Mouse (Mus musculus) brain, embryonic 18.5 days (tissue): ENCODE data around the gene Tmem132a.

Experiments used
- DNase-seq: peaks from one replicate; pipeline ENCODE4 v3.0.0-alpha.2; 2012; ENCODE audit warnings: low read depth, low spot score

Tmem132a gene

GRCm38 (mm10) chr19:10869886-10870527 lies at the start of gene Tmem132a:
Tmem132a (minus strand) TSS chr19:10869940.
- no peak for DNase-seq

DNA sequence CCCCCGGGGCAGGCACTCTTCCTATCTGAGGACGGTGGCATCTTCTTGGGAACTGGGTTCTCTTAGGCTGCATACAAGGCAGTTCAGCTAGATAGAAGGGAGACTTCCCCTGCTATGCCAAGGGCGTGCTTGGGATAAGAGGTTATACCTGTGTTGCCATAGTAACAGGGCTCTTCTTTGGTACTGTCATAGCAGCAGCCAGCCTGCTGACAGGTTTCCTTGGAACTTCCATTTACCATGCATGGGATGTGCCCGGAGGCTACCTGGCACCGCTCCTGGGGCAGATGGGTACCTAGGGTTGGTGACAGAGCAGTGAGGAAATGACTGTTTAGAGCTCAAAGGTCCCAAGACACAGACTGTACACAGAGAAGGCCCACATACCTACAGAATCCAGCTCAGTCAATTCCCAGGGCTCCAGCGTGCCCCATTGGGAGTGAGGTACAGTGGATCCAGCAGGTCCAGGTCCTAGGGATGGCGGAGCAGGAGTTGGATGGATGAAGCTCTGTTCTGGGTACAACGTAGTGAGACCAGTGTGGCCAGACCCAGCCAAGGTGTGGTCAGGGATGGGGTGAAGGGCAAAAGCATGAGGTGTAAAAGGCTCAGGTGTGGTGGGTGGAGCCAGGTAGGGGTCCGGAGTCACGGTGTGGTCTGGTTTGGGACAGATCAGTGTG lies 48.7 kb upstream of the Tmem132a start:
- no peak for DNase-seq

DNA sequence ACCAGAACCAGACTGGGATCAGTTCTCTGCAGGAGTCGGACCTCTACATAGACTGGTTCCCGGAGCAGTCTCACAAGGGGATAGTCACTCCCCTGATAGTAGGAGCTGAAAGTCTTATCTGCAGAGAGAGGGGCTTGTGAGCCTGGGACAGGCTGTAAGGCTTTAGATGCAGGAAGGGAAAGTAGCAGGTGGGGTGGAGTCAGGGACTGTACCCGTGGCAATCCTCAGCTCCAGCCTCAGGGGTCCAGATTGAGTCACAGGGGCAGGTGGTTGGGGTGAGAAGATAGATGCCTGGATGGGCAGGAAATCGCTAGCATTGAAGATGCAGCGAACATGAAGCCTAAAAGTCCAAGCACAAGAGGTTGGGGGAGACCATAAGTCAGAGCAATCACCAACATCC lies 46.8 kb upstream of the Tmem132a start:
- DNase-seq, result no peak

GRCm38 (mm10) chr19:10914870-10915269 lies 45.1 kb upstream of the Tmem132a start:
- no peak for DNase-seq

DNA sequence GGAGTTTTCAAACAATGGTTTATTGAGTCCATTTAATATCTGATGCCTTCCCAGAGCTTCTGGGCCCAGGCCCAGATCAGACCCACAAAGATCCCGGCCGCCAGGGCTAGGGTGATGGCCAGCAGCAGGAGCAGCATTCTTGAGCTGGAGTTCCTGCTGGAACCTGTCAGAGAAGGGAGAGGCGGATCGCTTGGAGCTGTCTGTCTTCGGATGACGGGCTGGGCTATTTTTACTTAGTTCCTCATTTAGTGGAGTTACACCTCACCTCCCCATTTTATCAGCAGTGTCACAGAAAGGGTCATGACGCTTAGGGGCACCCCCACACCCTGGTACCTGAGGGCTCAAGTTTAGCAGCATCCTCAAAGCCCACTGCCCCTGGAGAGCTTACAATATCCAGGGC lies 44.6 kb upstream of the Tmem132a start:
- no peak for DNase-seq

GRCm38 (mm10) chr19:10909087-10909721 lies 39.5 kb upstream of the Tmem132a start:
- DNase-seq, result no peak

- DNase-seq, result no peak
These were observed 38.2 kb upstream of the Tmem132a start for GRCm38 (mm10) chr19:10907891-10908290.

DNA sequence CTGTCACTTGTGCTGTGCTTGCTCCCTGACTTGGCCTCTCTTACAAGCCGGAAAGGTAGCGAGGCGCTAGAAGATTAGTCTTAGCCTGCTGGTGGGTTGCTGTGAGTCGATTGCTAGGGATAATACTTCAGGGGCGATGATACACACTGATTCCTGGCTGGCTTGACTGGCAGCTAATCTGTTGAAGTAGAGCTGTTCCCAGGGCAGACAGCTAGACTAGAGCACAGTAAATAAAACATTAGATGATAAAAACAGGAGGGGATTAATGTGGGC lies 35.9 kb upstream of the Tmem132a start:
- DNase-seq, result no peak

DNA sequence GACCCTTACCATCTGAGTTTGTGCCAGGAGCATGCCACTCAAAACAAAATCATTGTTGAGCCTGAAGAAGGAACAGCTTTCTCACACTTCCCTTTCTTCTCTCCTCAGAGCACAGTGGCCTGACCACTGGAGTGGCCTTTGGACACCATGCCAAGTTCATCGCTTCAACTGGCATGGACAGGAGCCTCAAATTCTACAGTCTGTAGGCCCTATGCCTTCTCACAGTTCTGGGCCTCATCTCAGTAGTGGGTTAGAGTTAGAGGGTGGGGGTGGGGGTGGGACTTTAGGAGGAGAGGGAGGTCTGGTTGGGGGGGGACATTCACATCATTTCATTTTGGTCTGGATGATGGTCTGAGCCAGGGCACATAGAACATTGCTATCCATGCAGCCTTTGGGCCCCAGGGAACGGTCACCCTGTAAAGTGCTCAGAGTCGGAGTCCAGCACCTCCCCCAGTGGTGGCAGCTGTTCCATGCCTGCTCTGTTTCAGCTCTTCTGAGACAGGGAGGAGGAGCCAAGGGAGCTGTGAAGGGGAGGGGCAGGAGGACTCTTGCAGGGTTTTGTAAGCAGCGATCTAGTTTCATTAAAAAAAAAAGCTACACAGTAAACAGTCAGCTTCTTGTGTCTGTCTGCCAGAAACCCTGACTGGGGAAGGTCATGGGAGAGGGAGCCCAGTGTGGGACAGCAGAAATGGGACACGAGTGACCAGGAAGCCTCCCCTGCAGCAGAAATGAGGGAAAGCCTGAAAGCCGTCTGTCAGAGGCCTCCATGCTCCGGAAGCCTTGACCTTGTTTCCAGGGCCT lies 35.4 kb upstream of the Tmem132a start:
- no peak for DNase-seq

GRCm38 (mm10) chr19:10904512-10904911 lies 34.8 kb upstream of the Tmem132a start:
- no peak for DNase-seq

DNA sequence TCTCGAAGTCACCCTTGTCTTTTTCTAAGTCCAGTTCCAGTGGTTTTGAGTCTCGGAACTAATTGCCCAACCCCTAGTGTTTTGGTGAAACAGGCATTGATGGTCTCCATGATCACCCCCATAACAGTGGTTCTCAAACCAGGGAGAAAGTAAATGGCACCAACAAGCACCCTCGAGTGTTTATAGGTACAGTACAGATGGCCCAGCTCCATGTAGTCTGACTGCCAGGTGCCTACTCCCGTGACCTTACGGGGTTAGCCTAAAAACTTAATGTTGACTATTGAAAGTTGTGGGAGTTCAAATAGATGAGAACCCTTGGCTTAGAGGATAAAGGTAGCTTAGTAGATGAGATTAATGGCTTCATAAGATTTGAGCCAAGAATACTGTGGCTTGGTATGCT lies 31.3 kb upstream of the Tmem132a start:
- DNase-seq, result no peak

DNA sequence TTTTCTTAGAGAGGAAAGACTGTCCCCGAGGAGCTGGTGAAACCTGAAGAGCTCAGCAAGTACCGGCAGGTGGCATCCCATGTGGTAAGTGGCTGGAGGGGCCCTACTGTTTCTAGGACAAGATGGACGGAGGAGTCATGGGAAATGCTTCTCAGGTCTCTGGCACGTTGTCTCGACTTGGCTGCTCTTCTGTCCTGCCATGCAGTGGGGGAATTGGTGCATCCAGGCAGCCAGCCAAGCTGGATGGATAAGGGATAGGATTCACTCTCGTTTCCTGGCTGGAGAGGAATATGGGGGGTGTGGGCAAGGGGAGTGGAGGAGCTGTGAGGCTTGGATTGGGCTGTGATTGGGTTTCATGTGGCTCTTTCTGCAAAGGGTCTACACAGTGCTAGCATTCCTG lies 30.6 kb upstream of the Tmem132a start:
- DNase-seq, result no peak

- DNase-seq, result no peak
These were observed 27.8 kb upstream of the Tmem132a start for GRCm38 (mm10) chr19:10897491-10897890.

- no peak for DNase-seq
These were observed 27.1 kb upstream of the Tmem132a start for GRCm38 (mm10) chr19:10896849-10897248.

GRCm38 (mm10) chr19:10895708-10896107 lies 26.0 kb upstream of the Tmem132a start:
- DNase-seq, result no peak

DNA sequence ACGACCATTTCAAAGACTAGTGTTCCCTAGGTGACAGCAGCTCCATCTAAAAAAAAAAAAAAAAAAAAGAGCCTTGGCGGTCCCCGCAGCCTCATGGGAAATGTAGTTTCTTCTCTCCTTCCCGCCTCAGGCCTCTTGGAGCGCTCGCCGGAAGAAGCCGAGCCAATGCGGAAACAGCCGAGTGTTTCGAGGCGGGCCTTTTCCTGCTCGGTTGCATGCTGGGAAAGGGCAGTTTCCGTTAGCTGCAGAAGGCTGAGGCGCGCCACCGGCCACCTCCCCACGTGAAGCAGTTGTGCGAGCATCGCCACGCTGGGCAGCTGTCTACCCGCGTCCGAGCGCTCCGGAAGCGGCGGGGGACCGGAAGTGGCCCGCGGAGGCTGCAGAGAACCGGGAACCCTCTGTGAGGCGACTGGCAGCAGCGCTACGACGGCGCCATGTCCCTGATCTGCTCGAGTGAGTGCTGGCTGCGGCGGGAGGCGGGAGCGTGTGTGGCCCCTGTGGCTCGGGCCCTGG lies 25.3 kb upstream of the Tmem132a start, which contains the start of gene Prpf19:
Gene Prpf19 (plus strand): TSS at position 216 of the 513 bp plus-strand sequence.
- DNase-seq, result peak; percentile 97

GRCm38 (mm10) chr19:10892201-10892600 lies 22.5 kb upstream of the Tmem132a start:
- no peak for DNase-seq

DNA sequence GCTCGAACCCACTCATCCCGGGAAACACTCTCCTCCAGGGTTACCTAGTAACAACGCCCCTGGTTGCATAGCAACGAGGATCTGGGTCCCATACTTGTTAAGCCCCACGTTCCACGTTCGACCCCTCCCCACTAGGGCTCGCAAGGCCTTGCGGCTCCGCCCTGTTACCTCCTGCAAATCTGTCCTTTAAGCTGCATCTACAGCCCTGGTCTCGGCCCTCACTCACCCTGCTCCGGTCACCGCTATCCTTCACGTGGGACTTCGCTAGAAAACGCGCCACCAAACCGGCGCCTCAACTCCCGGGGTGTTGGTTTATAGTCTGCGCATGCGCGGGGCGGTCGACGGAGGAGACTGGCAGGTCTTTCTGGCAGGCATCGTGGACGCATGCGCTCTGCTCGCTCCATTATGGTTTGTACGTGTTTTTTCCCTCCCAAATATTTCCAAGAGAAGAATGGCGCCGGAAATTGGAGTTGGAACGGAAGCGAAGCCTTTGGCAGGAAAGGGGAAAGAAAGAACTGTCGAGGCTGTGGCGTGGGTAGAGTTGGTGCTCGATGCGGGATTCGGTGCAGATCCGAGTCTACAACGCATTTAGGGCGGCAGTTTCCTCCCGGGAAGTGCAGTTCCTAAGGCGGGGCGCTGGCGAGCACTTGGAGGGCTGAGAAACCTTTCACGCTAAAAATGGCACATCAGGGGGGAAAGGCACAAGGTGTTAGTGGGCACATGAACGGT lies 11.8 kb upstream of the Tmem132a start, which contains the start of gene Tmem109:
Gene Tmem109 (minus strand): TSS at position 576 of the 729 bp plus-strand sequence.
- peak; percentile 95 for DNase-seq

DNA sequence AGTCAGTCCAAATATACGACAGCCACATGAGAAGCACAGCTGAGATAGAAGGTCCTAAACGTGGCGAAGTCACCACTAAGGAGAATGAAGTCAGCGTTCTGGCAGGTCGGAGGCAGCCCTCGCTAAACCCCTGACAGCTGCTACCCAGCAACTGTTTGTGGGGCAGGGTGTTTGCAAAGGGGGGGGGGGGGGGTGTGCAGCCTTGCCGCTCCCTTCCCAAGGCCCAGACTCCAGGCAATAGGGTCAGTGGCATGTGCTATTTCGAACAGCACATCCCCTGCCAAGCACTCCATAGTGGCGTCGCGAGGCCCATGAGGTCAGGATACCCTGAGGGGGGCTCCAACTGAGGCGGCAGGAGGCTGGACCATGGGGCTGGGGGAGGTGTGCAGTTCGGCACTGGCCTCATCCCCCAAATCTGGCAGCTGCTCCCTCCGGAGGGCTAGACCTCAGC lies 11.3 kb upstream of the Tmem132a start:
- DNase-seq, result no peak

GRCm38 (mm10) chr19:10880085-10880974 lies 10.6 kb upstream of the Tmem132a start:
- no peak for DNase-seq
